9 mouse cellular contexts compared by ENCODE assay signal in genomic region chr8:93010286-93010685, GRCm38 (mm10). TPM values are rescaled to one million over a fixed set of nuclear protein-coding genes. Genes with fewer than 3 reads are reported as not detected.
DNase-seq lines count a peak whose midpoint lies in the region; ATAC-seq and TF ChIP-seq lines count a peak whose summit lies in the region.
"Had no signal": no experiment of that assay in that cellular context is flagged by ENCODE, and none has a peak within 500 bp of the region (broad histone marks: within the 10 kb centered on the region; RNA-seq: fewer than 3 reads in every experiment).

No protein-coding gene starts in this region.

- ATAC-seq in neural tube, embryonic 11.5 days (ENCODE audit: insufficient read depth, low FRiP score, low TSS enrichment): no peak

- no peaks in the 10 kb centered on the region for H3K9me3 ChIP-seq in neural tube, embryonic 11.5 days (ENCODE audit: control insufficient read depth, low read length)

- peak; percentile 39 for DNase-seq in gastrocnemius, adult 2 months
- no peak for DNase-seq in gastrocnemius, postnatal 25 days
- DNase-seq in thymus, adult 2 months: peak; percentile 14
- DNase-seq in thymus, postnatal 36 days: no peak
- DNase-seq in embryo, embryonic 11.5 days (ENCODE audit: low read depth, low spot score): peak; percentile 42
- peak; percentile 32 for DNase-seq in layer of hippocampus, adult 9-10 months (ENCODE audit: low spot score)
- DNase-seq in neural tube, embryonic 11.5 days (ENCODE audit: low spot score): peak; percentile 58
- no peak for DNase-seq in B cell, adult 2 months

- no peaks in the 10 kb centered on the region for H3K4me1 ChIP-seq in thymus, adult 2 months (replicated peaks; ENCODE audit: control insufficient read depth, insufficient read depth, low read length)
- H3K4me1 ChIP-seq in neural tube, embryonic 11.5 days (ENCODE audit: control insufficient read depth, insufficient read depth, low read length): no peaks in the 10 kb centered on the region

- no peak overlapping the region for H3K4me2 ChIP-seq in neural tube, embryonic 11.5 days (ENCODE audit: low read depth)

- peak; percentile 68 for TF ChIP-seq CTCF in gastrocnemius, adult 2 months (IDR thresholded peaks at IDR 0.05)
- TF ChIP-seq CTCF in thymus, adult 2 months (IDR thresholded peaks at IDR 0.05; ENCODE audit: borderline replicate concordance, control insufficient read depth, extremely low read depth, insufficient read depth, low read length, poor library complexity): no peak

- H3K4me3 ChIP-seq in gastrocnemius, adult 2 months: no peak overlapping the region
- no peak overlapping the region for H3K4me3 ChIP-seq in thymus, adult 2 months (ENCODE audit: control insufficient read depth, insufficient read depth, low read length)
- H3K4me3 ChIP-seq in neural tube, embryonic 11.5 days (ENCODE audit: low read depth, low read length): no peak overlapping the region

- no peak overlapping the region for H3K27ac ChIP-seq in gastrocnemius, adult 2 months
- no peak overlapping the region for H3K27ac ChIP-seq in thymus, adult 2 months (ENCODE audit: control insufficient read depth, insufficient read depth, low read length)
- H3K27ac ChIP-seq in neural tube, embryonic 11.5 days (ENCODE audit: low read depth, low read length): no peak overlapping the region

- no peaks in the 10 kb centered on the region for H3K27me3 ChIP-seq in thymus, adult 2 months (ENCODE audit: control insufficient read depth, insufficient read depth, low read length)
- no peaks in the 10 kb centered on the region for H3K27me3 ChIP-seq in neural tube, embryonic 11.5 days (ENCODE audit: control insufficient read depth, insufficient read depth, low read length)

- no peak for TF ChIP-seq POLR2A in thymus, adult 2 months (IDR thresholded peaks at IDR 0.05; ENCODE audit: control insufficient read depth, extremely low read depth, insufficient read depth, low read length, poor library complexity)

- intact Hi-C loops in gastrocnemius, adult 2 months (cut with DNase I): loop anchor here (5.0 kb wide), 1 partner anchor 37 kb away; the partner anchor contains the start of gene Ces1a

- no peaks in the 10 kb centered on the region for H3K36me3 ChIP-seq in thymus, adult 2 months (ENCODE audit: control insufficient read depth, insufficient read depth, low read length)
- H3K36me3 ChIP-seq in neural tube, embryonic 11.5 days (ENCODE audit: control insufficient read depth, insufficient read depth, low read length): no peaks in the 10 kb centered on the region

- H3K9ac ChIP-seq in neural tube, embryonic 11.5 days (ENCODE audit: low read length): no peak overlapping the region

- WGBS in thymus, adult 2 months: 21% methylated on average over 5 of the region's 5 CpGs
- 33% methylated on average over 5 of the region's 5 CpGs for WGBS in neural tube, embryonic 11.5 days

RNA-seq across cellular contexts. Expression of gene Ces1a, which starts 37.7 kb away (rescaled TPM):
- total RNA-seq in gastrocnemius, adult 2 months (2021): not detected
- not detected for total RNA-seq in gastrocnemius, postnatal 25 days (2021)
- polyA plus RNA-seq in thymus, adult 2 months (2012; rRNA removed): 0.15 and 0.39 TPM in 2 replicates
- polyA plus RNA-seq in neural tube, embryonic 11.5 days (2014; fragmentation: Nextera tagmentation; extraction: Ambion mirVana): not detected in 2 replicates
- total RNA-seq: layer of hippocampus, postnatal 14 days had no signal

RNA-seq across cellular contexts. Expression of gene Slc6a2, which starts 50.4 kb away (rescaled TPM):
- under 1 TPM; 0.20 to 0.39 TPM for total RNA-seq in gastrocnemius, adult 2 months (2021)
- under 1 TPM; 0.11 to 0.26 TPM for total RNA-seq in gastrocnemius, postnatal 25 days (2021)
- 0.18 and 0.34 TPM in 2 replicates for polyA plus RNA-seq in thymus, adult 2 months (2012; rRNA removed)
- not detected in 2 replicates for polyA plus RNA-seq in neural tube, embryonic 11.5 days (2014; fragmentation: Nextera tagmentation; extraction: Ambion mirVana)

Comparison
In these comparisons a context has a peak if more than half of its experiments do, and no peak if none do; other contexts are left out.
1. DNase-seq: peak in gastrocnemius, adult 2 months (single experiment), thymus, adult 2 months (single experiment), embryo, embryonic 11.5 days (single experiment), layer of hippocampus, adult 9-10 months (single experiment) and neural tube, embryonic 11.5 days (single experiment); none in gastrocnemius, postnatal 25 days (single experiment), thymus, postnatal 36 days (0 of 2) and B cell, adult 2 months (0 of 2).